Mouse (Mus musculus): Measurements from ENCODE around the gene Itih5. TPM values are rescaled to one million over a fixed set of nuclear protein-coding genes. Genes with fewer than 3 reads are reported as not detected.

Gene Itih5
- total RNA-seq, 4 experiments from 2014 or later, result 6.1 to 11.7 (median 7.3) TPM

DNA sequence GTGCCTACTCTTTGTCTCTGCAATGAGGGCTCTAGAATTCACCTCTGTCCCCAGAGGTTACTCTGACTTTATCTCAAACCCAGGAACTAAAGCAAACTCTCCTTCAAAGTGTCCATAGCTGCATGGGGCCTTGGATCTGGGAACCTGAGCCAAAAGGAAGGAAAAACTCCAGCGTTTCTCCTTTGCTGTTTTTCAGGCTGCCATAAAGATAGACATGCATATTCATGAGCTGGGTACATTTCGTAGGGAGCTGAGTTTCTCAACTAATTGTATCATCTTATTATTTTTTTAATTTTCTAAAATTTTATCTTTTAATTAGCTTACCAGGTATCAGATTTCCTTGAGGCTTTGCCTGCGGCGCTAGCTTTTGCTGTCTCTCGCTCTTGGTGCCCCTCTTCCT, 106.7 kb downstream of the Itih5 start:
- no peak for DNase-seq (ENCODE audit: low spot score in 2 of 2)

GRCm38 (mm10) chr2:10261337-10261736, 108.0 kb downstream of the Itih5 start:
- no peak for DNase-seq (ENCODE audit: low spot score in 2 of 2)

- no peak for DNase-seq (ENCODE audit: low spot score in 2 of 2)
Observed at GRCm38 (mm10) chr2:10262722-10263121, 109.4 kb downstream of the Itih5 start.

- DNase-seq (ENCODE audit: low spot score in 2 of 2), result no peak
Observed at GRCm38 (mm10) chr2:10263909-10264489, 110.6 kb downstream of the Itih5 start.

- no peak for DNase-seq (ENCODE audit: low spot score in 2 of 2)
Observed at GRCm38 (mm10) chr2:10265881-10266280, 112.5 kb downstream of the Itih5 start.

DNA sequence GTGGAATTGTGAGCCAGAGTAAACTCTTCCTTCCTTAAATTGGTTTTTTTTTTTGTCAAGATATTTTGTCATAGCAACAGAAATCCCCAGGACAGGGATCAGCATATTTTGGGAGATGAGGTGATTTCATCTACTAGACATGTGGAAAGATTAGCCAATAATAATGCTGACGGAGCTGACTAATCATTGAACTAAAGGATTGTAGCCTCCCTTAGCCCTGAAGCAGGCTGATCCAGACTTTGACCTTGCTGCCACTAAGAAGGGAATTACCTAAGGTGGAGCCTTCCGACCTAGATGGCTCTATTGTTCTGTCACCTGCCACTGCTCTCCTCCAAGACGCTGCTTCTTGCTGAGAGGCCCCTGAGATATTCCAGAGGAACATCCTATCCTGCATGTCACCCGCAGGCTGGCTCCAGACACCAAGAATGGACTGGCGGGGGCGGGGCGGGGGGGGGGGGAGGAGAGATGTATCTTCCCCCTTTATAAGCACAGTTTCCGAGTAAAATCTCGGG, 119.3 kb downstream of the Itih5 start:
- DNase-seq (ENCODE audit: low spot score in 2 of 2), result no peak

- no peak for DNase-seq (ENCODE audit: low spot score in 2 of 2)
Observed at GRCm38 (mm10) chr2:10273541-10274050, 120.2 kb downstream of the Itih5 start.

GRCm38 (mm10) chr2:10276194-10276593, 122.8 kb downstream of the Itih5 start:
- DNase-seq (ENCODE audit: low spot score in 2 of 2), result peak; percentile 47 to 75

DNA sequence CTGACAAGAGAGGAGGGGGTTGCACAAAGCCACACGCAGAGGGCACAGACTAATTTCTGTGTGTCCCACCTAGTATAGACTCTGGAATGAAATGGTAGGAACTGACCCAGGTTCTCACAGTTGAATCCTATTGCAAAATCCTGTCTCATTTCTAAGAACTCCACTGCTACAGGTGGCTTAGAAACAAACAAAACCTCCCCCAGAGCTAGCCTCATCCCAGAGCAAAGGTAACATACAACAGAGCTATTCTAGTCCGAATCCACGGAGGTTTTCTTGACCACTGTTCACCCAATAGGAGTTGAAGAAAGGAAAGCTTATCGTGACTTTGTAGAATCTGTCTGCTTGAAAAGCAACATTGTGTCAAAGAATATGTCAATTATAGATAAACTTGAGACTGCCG, 130.3 kb downstream of the Itih5 start:
- DNase-seq (ENCODE audit: low spot score in 2 of 2), result no peak

- DNase-seq (ENCODE audit: low spot score in 2 of 2), result peak; percentile 31 to 36
Observed at GRCm38 (mm10) chr2:10284636-10285270, 131.4 kb downstream of the Itih5 start.

DNA sequence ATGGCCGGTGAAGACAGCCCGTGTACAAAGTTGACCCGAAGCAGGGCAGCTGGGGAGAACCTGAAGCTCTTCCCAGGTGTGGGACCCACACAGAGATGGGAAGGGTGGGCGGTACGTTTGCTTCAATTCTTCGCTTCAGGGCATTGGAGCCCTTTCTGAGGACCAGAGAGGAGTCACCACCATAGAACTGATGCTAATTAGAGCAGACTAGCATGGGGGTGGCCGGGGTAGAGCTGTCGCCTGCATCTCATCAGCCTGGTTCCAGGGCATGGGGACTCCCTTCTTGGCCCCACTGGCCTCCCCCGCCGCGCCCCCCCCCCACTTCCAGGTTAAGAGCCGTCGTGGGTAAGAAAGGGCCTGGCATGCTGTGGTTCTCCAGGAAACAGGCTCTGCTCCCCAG, 132.6 kb downstream of the Itih5 start:
- no peak for DNase-seq (ENCODE audit: low spot score in 2 of 2)

DNA sequence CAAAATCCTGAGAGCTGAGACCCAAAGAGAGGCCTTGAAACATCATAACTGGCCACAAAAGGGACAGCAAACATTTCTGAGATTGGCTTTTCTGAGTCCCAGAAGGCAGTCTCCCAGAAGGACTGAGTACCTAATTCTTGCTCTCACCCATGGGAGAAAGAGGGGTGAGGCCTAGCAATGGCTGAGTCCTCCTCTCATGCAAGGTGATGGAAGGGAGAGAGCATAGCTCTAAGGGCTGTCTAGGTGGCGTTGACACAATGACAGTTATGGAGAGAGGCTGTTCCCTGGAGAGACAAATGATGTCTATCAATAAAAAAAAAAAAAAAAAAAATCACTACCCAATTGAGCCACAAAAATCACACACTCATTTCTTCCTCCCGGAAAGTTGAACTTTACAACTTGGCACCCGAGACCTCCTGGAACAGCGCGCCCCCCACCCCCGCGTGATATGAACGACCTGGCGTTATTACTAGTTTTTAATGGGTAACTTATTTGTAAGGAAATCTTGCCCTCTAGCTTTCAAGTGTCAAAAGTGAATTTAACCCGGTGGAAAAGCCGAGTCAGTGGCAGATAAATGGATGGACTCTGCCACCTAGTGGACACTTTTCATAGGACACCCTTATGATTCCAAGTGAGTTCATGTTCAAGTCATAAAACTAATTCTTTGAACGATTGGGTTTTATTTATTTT, 134.9 kb downstream of the Itih5 start:
- DNase-seq (ENCODE audit: low spot score in 2 of 2), result peak; percentile 16 to 46

DNA sequence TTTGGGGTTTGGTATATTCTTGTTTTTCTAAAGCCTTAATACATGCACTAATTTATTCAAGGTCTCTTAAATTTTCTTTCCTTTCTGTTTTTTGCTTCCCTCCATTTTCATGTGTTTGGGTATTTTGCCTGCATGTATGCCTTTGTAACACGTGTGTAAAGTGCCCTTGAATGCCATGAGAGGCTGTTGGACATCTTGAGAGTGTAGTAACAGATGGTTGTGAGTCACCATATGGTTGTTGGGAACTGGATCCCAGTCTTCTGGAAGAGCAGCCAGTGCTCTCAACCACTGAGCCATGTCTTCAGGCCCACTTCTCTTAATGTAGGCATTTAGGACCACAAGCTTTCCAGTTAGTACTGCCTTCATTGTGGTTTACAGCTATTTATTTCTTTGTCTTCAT, 135.5 kb downstream of the Itih5 start:
- DNase-seq (ENCODE audit: low spot score in 2 of 2), result no peak

- no peak for DNase-seq (ENCODE audit: low spot score in 2 of 2)
Observed at GRCm38 (mm10) chr2:10290115-10290514, 136.7 kb downstream of the Itih5 start.

GRCm38 (mm10) chr2:10293556-10294206, 140.3 kb downstream of the Itih5 start:
- DNase-seq (ENCODE audit: low spot score in 2 of 2), result no peak

- DNase-seq (ENCODE audit: low spot score in 2 of 2), result no peak
Observed at GRCm38 (mm10) chr2:10295908-10296307, 142.5 kb downstream of the Itih5 start.

DNA sequence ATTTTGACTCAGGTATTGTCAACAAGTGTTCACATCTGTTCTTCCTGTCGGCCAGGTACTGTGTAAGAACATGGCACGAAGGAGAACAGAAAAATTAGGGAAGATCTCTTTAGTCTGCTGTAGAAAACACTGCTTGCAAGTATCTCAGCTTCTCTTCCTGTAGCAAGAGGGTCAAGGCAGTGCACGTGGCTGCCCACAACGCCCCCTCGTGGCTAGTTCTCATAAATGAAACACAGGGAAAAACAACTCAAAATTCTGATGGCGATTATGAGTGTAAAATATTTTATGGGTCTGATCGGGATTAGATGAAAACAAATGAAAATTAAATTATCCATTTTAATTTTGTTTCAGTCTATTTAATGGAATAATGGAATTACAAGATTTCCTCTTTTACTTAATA, 146.9 kb downstream of the Itih5 start:
- no peak for DNase-seq (ENCODE audit: low spot score in 2 of 2)

- DNase-seq (ENCODE audit: low spot score in 2 of 2), result no peak
Observed at GRCm38 (mm10) chr2:10300771-10301170, 147.4 kb downstream of the Itih5 start.

DNA sequence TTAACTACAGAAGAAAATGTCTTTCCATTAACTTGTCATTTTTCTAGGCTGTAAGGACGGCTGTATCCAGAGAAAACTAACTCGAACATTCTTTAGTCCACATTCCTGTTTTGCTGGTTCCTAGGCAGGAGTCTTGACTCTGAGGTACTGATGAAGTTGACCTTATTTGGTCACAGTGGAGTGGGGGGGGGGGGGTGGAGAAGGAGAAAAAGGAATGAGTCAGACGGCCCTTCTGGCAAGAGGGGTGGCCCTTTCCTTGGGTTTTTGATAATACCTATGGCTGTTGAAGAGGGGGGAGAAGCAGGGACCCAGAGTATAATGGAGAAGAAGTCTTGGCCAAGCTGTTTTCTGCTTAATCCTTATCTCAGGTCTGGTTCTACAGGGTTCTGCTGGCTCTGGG, 148.0 kb downstream of the Itih5 start:
- DNase-seq (ENCODE audit: low spot score in 2 of 2), result no peak

DNA sequence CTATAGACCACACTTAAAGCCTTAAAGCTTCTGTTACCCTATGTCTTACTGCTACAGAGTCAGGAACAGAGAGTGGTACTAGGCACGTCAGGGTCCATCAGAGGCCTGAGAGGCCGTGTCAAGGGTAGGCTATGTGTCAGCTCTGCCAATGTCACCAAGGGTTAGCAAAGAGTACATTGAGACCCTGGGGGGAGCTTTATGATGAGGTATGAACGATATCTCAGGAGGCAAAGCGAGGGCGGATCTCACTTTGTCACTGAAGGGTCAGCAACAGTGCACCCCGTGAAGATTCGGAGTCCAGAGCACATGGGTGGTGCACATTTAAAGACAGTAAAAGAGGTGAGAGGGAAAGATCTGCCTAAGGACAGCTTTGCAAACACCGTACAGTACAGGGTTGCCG, 148.6 kb downstream of the Itih5 start:
- DNase-seq (ENCODE audit: low spot score in 2 of 2), result no peak

DNA sequence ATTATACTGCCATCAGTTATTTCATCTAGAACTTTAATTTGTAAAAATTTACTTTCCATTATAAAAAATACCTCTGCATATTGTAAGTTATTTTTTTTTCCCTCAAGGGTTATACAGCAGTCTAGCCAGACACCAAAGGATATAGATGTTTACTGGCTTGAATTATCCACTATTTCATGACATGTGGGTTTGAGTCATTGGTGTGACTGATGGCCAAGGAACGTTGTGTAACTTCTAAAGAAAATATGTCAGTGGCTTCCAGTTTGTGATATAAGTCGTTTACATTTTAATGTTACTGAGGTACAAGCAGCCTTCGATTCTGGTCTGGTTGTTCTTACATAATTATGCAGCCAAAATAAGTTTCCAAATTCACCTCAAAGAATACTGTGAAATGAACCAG, 151.5 kb downstream of the Itih5 start:
- no peak for DNase-seq (ENCODE audit: low spot score in 2 of 2)

Measured in gastrocnemius, adult 8-10 months (tissue).